Mouse (Mus musculus) c-Kit-positive CD71-positive TER-119-positive erythroid progenitor cells, embryonic 14.5 days (primary cell): ENCODE data around the gene Dnm3.
A peak's percentile ranks its signal among the peaks of the same experiment; 100 is the strongest.

Source experiments
- DNase-seq: peaks from one replicate; pipeline ENCODE4 v3.0.0-alpha.2; 2013; ENCODE audit warnings: low spot score

Gene Dnm3

GRCm38 (mm10) chr1:162209010-162209409, 268.8 kb downstream of the Dnm3 start:
- DNase-seq, result no peak

GRCm38 (mm10) chr1:162207708-162208043, 270.2 kb downstream of the Dnm3 start:
- DNase-seq, result no peak

DNA sequence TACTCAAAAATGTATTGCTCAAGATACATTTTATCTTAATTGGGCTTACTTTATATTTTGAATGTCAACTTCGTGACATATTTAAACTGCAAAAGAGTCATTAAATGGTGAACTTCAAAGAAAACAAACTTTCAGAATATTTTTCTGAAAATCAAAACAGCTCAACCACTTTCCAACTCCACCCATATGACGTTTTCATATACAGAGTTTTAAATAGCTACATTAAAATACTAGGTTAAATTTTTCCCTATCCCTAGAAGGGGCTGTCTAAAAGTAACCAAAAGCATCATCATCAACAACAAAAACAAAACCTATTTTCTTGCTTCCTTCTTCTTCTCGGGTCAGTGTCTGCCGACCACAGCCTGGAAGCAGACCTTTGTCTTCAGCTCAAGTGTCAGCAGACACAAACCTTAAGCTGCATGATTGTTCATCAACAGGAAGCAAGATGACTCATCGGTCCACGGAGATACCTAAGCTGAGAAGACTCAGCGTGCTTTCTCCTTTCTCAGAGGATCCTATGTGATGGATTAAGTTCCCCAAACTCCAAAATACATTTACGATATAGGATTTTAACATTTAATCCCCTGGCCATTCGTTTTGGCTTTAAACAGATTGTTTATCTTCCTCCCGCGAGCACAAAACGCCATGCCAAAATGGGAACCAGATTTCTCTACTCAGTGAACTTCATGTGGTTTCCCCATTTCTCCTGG, 270.7 kb downstream of the Dnm3 start:
- peak; percentile 3 for DNase-seq

DNA sequence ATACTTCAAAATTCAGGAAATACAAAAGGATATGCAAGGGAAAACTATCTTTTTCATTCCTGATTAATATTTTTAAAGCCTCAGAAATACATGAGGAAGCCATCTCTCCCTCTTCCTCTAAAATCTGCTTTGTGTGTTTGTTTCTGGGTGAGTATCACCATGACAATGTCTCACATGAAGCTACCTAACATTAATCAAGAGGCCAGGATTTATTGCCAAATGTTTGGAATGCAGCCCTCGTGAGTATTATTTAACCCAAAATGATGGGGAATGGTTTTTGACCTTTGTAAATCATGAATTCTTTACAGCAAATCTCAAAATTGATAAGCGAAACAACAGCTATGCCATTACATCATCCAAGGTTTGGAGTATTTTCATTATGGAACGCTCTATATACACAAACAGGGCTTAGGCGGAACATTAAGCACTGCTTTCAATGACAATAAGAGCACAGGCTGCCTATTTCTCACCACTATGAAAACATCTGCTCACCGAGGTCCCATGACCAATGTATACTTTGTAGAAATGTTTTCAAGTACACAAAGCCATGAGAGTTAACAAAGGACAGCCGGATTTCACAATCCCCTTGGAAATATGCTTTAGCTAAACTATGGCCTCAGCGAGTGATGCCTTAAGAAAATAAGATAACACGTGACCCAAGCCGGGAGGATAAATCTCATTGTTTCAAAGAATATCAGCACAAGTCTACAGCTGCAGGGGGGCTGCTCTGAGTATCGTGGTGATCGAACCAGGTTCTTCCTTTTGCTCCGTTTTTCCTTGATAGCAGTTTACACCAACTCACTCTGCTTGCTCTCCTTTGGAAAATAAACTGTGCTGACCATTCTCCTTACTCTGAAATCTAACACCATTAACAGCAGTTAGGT, 275.1 kb downstream of the Dnm3 start:
- no peak for DNase-seq

DNA sequence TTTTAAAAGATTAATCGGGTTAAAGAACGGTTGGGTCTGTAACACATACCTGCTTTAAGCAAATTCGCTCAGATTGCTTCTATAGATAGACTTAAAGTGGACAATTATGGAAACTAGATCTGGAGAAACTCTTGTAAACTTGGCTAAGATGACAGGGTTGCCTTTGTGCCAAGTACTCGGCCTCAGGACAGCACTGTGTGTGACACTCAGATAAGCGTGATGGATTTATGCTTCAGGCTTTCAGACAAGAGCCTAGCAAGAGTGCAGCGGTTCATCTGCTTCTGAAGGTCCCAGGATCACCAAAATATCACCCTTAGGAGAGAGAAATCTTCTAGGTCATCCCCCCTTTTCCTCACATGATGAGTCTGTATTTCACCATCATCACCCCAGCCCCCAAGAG, 277.4 kb downstream of the Dnm3 start:
- DNase-seq, result no peak

DNA sequence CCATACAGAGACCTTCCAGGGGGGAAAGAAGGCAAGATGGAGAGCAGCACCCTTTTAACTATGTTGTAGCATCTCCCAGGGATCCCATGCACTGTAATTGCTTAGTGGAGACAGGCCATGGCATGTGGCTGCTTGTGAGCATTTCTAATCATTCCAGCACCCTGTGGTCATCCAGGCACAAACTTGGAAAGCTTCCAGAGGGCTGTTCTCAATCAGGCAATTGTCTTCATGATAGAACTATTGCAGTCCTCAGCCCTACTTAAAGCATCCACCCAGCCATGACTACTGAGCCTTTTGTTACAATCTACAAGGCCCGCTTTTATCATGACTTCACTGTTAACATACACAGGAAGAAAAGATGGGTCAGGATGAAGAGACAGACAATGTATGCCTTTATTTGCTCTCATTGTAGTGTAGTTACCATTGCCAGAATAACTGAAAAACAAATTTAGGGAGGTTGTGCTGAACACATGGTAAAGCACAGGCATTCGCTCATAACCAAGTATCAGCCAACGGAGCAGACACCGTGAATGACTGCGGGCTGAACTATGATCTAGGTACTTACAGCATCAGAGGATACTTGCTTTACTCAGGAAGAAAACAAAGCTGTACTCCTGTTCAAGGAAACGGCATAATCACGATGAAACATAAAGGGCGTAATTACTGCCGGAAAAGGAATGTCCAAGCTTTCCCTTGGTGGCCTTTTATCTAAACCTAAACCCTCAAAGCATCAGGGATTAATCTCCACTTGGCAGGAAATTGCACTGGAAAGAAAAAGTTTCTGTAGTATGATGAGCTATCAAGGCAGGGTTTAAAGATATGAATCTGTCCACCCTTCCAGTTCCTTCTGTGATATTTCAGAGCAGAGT, 280.8 kb downstream of the Dnm3 start:
- no peak for DNase-seq

DNA sequence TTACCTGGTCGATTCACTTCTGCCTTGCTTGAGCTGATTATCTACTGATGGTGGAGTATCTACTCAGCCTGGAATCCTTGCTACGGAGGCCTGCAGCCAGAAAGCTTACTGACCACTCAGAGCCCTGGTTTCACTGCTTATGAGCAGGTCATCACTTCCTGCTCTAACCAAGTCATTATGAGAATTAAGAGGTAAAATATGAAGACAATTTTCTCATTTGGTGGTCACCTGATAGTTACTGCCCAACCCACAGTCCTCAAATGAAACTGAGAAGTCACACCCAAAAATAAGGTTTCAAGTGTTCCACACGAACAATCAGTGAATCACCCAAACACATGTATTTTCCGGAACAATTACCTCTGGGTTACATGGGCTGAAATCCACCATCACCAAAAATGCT, 289.1 kb downstream of the Dnm3 start:
- no peak for DNase-seq

GRCm38 (mm10) chr1:162187352-162188120, 290.3 kb downstream of the Dnm3 start:
- DNase-seq, result no peak

DNA sequence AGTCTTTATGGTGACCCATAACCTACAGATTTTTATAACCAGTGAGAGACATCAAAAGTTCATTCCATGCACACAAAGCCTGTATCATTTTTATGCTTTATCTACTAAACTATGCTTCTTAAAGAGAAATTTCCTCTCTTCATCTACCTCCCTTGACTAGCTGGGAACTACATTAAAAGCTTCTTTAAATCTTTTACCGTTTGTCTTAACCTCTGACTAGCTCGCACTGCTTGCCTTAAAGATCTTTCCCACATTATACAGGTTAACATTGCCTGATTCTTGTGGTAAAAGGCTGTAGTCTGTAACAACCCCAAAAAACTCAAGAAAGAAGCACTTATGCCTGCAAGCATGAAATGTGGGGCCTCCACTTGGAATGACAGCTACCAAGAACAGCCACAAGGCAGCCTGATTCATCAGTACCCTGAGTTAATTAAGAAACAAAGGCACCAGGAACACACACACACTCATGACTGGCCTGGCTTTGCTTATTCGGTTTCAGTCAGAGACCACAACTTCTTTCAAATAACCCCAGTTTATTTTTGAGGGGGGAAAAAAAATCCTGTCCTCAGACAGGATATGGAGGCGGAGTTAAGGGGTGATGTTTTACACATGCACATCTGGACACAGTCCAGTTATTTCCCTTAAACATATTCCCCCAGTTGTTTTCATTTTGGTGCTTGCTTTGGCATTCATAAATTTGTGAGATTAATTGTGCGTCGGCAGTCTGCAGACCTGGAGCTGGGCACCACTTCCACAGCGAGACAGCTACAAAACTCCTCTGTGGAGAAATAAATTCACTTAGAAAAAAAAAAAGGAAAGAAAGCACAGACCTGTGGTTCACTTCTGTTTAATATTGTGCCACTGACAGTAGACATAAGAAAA, 291.1 kb downstream of the Dnm3 start:
- no peak for DNase-seq

- DNase-seq, result no peak
These were observed 293.7 kb downstream of the Dnm3 start for GRCm38 (mm10) chr1:162184003-162184748.

- no peak for DNase-seq
These were observed 294.4 kb downstream of the Dnm3 start for GRCm38 (mm10) chr1:162183438-162183837.

DNA sequence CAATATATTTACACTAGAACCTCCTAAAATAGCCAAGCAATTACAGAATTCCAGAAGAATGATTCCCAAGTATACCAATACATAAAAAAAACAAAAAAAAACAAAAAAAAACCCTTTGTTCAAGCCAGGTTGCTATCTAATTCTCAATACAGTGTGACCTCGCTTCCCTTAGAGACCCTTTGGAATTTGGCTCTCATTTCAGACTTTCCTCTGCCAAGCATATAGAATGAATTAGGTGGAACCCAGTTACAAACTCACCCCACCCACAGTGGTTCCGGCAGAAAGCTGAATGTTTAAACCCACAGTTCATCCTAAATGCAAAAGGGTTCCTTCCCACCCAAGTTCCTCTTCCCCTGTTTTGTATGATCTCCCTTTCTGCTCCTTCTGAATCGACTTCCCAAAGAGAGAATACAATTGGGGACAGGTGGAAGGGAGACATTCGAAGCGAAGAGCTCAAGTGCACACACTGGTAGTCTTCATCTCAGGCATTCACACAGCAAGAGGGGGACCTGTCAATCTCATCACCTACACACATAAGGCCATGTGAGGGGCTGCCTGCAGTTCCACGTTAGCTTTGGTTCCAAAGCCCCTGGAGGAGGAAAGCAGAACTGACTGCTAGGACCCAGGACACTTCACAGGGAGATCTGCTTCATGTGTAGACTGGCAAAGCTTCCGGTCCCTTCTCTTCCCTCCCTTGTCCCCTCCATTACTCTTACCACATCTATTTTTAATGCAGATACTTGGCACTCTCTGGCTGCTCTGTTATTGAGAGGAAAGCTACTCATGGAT, 296.5 kb downstream of the Dnm3 start:
- no peak for DNase-seq

DNA sequence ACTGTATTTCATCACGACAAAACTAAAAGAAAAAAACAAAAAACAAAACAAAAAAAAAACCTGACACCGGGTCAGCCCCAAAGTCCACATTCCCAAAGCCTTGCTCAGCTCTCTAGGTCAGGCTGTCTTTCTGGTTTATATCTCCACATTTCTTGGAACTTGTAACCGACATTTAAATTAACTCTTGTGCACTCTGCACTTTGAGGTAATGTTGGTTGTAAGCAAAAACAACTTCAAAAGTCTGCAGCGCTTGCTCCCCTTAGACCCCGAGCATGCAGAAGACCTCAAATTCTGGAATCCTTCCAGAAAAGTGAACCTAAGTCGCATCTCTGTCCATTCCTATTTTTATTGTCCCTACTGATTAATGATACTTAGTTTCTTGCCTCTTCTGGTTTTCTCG, 297.4 kb downstream of the Dnm3 start:
- DNase-seq, result no peak

DNA sequence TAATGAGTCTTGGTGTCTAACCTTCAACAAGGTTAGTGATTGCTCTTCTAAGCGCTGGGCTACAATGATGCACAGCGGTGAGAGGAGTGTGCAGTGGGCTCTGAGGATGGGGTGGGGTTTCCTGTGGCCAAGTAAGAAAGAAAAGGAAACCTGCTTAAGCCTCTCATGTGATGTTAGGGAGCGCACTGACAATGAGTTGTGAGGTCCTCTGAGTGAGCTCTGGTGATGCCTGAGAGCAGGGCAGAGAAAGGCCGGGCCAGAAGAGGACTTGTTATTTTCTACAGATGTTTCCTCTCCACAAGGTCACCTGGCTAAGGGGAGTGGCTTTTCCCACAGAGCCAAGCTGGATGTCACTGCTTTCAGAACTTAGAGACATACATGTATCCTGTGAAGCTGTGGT, 298.4 kb downstream of the Dnm3 start:
- DNase-seq, result no peak

GRCm38 (mm10) chr1:162172806-162173205, 305.0 kb downstream of the Dnm3 start:
- DNase-seq, result no peak

- DNase-seq, result no peak
These were observed 313.9 kb downstream of the Dnm3 start for GRCm38 (mm10) chr1:162163687-162164484.

GRCm38 (mm10) chr1:162162677-162163076, 315.2 kb downstream of the Dnm3 start:
- no peak for DNase-seq

- no peak for DNase-seq
These were observed 315.6 kb downstream of the Dnm3 start for GRCm38 (mm10) chr1:162162249-162162648.
